8 mouse cellular contexts compared by ENCODE assay signal in genomic region chr4:134292067-134292466, GRCm38 (mm10). TPM values are rescaled to one million over a fixed set of nuclear protein-coding genes. Genes with fewer than 3 reads are reported as not detected.
A peak's percentile ranks its signal among the peaks of the same experiment; 100 is the strongest.
DNase-seq lines count a peak whose midpoint lies in the region; ATAC-seq lines count a peak whose summit lies in the region.

No protein-coding gene starts in this region.

- no peak overlapping the region for H3K4me2 ChIP-seq in midbrain, embryonic 15.5 days

- H3K4me3 ChIP-seq in midbrain, embryonic 10.5 days: no peak overlapping the region
- H3K4me3 ChIP-seq in midbrain, embryonic 15.5 days: no peak overlapping the region
- H3K4me3 ChIP-seq in limb, embryonic 10.5 days: no peak overlapping the region

- H3K36me3 ChIP-seq in midbrain, embryonic 10.5 days: no peaks in the 10 kb centered on the region
- no peaks in the 10 kb centered on the region for H3K36me3 ChIP-seq in midbrain, embryonic 15.5 days (replicated peaks)
- no peaks in the 10 kb centered on the region for H3K36me3 ChIP-seq in limb, embryonic 10.5 days

- intact Hi-C loops in heart, postnatal 14 days (cut with DNase I): loop anchor here (2.0 to 5.0 kb wide), 4 partner anchors 29 to 255 kb away; no protein-coding TSS in a partner anchor

- DNase-seq in midbrain, embryonic 10.5 days (ENCODE audit: low spot score): peak; percentile 81
- peak; percentile 84 for DNase-seq in adrenal gland, postnatal 10 days
- DNase-seq in embryo, embryonic 9.5 days (ENCODE audit: extremely low spot score): peak; percentile 85
- DNase-seq in heart, postnatal 14 days: peak; percentile 82 to 87
- peak; percentile 93 for DNase-seq in limb, embryonic 10.5 days (ENCODE audit: low spot score)
- peak; percentile 67 for DNase-seq in ovary, postnatal 36 days (ENCODE audit: low spot score)
- DNase-seq in thymus, postnatal 14 days: peak; percentile 85

- H3K27me3 ChIP-seq in midbrain, embryonic 10.5 days (ENCODE audit: low read depth, poor library complexity, severe bottlenecking): peaks cover 9% of the 10 kb centered on the region; the same call in 1 of the 2 replicates
- no peaks in the 10 kb centered on the region for H3K27me3 ChIP-seq in midbrain, embryonic 15.5 days (replicated peaks)
- peaks cover 18% of the 10 kb centered on the region for H3K27me3 ChIP-seq in limb, embryonic 10.5 days (ENCODE audit: low read depth, poor library complexity, severe bottlenecking)

- 0 out of 2 replicates have a peak, but pooled peaks cover 4% of the 10 kb centered on the region for H3K9me3 ChIP-seq in midbrain, embryonic 10.5 days (replicated peaks)
- 0 out of 2 replicates have a peak, but pooled peaks cover 3% of the 10 kb centered on the region for H3K9me3 ChIP-seq in midbrain, embryonic 15.5 days
- H3K9me3 ChIP-seq in limb, embryonic 10.5 days (replicated peaks): no peaks in the 10 kb centered on the region

- no peak overlapping the region for H3K27ac ChIP-seq in midbrain, embryonic 10.5 days (replicated peaks)
- no peak overlapping the region for H3K27ac ChIP-seq in midbrain, embryonic 15.5 days
- H3K27ac ChIP-seq in limb, embryonic 10.5 days: no peak overlapping the region

- H3K4me1 ChIP-seq in midbrain, embryonic 10.5 days: peaks cover 17% of the 10 kb centered on the region
- peaks cover 14% of the 10 kb centered on the region for H3K4me1 ChIP-seq in midbrain, embryonic 15.5 days
- peaks cover 23% of the 10 kb centered on the region for H3K4me1 ChIP-seq in limb, embryonic 10.5 days

- H3K9ac ChIP-seq in midbrain, embryonic 15.5 days: no peak overlapping the region

- 22% methylated on average over 7 of the region's 7 CpGs for WGBS in midbrain, embryonic 10.5 days
- 23% methylated on average over 7 of the region's 7 CpGs for WGBS in midbrain, embryonic 15.5 days
- WGBS in limb, embryonic 10.5 days: 27% methylated on average over 7 of the region's 7 CpGs

- ATAC-seq in midbrain, embryonic 15.5 days (replicated peaks): no peak

RNA-seq across cellular contexts. Expression of gene Pdik1l, which starts 4.4 kb away (rescaled TPM):
- polyA plus RNA-seq in midbrain, embryonic 10.5 days (2016; fragmentation: Nextera tagmentation; extraction: Ambion mirVana): 21.6 and 23.8 TPM in 2 replicates
- 42.2 and 44.7 TPM in 2 replicates for polyA plus RNA-seq in midbrain, embryonic 15.5 days (2015; fragmentation: Nextera tagmentation; extraction: Ambion mirVana)
- 10 to 100 TPM; 15.8 to 21.3 TPM for total RNA-seq in adrenal gland, postnatal 10 days (2021)
- total RNA-seq in heart, postnatal 14 days (2021): 1 to 10 TPM; 6.6 to 8.6 TPM
- 13.9 and 19.6 TPM in 2 replicates for polyA plus RNA-seq in limb, embryonic 10.5 days (2016; fragmentation: Nextera tagmentation; extraction: Ambion mirVana)

RNA-seq across cellular contexts. Expression of gene Trim63, which starts 22.9 kb away (rescaled TPM):
- 0.36 and 0.87 TPM in 2 replicates for polyA plus RNA-seq in midbrain, embryonic 10.5 days (2016; fragmentation: Nextera tagmentation; extraction: Ambion mirVana)
- polyA plus RNA-seq in midbrain, embryonic 15.5 days (2015; fragmentation: Nextera tagmentation; extraction: Ambion mirVana): 0.40 and 0.91 TPM in 2 replicates
- total RNA-seq in adrenal gland, postnatal 10 days (2021): 1 to 10 TPM; 3.2 to 8.2 TPM
- 100 to 1,000 TPM; 193 to 217 TPM for total RNA-seq in heart, postnatal 14 days (2021)
- 0.30 and 0.95 TPM in 2 replicates for polyA plus RNA-seq in limb, embryonic 10.5 days (2016; fragmentation: Nextera tagmentation; extraction: Ambion mirVana)

RNA-seq across cellular contexts. Expression of gene Grrp1, which starts 38.2 kb away (rescaled TPM):
- 5.7 and 9.5 TPM in 2 replicates for polyA plus RNA-seq in midbrain, embryonic 10.5 days (2016; fragmentation: Nextera tagmentation; extraction: Ambion mirVana)
- polyA plus RNA-seq in midbrain, embryonic 15.5 days (2015; fragmentation: Nextera tagmentation; extraction: Ambion mirVana): 13.6 and 14.4 TPM in 2 replicates
- 10 to 100 TPM; 12.3 to 21.7 TPM for total RNA-seq in adrenal gland, postnatal 10 days (2021)
- 10 to 100 TPM in 1 of 2 experiments, 1 to 10 TPM in 1; 8.6 to 13.8 TPM for total RNA-seq in heart, postnatal 14 days (2021)
- polyA plus RNA-seq in limb, embryonic 10.5 days (2016; fragmentation: Nextera tagmentation; extraction: Ambion mirVana): 9.2 and 10.9 TPM in 2 replicates

RNA-seq across cellular contexts. Expression of gene Gm30191, which starts 45.3 kb away (rescaled TPM):
- 0.20 TPM in 1 of 2 replicates, not detected in the other for polyA plus RNA-seq in midbrain, embryonic 10.5 days (2016; fragmentation: Nextera tagmentation; extraction: Ambion mirVana)
- not detected in 2 replicates for polyA plus RNA-seq in midbrain, embryonic 15.5 days (2015; fragmentation: Nextera tagmentation; extraction: Ambion mirVana)
- total RNA-seq in adrenal gland, postnatal 10 days (2021): not detected
- not detected for total RNA-seq in heart, postnatal 14 days (2021)
- not detected in 2 replicates for polyA plus RNA-seq in limb, embryonic 10.5 days (2016; fragmentation: Nextera tagmentation; extraction: Ambion mirVana)

RNA-seq across cellular contexts. Expression of gene Zfp593, which starts 46.7 kb away (rescaled TPM):
- 19.4 and 22.9 TPM in 2 replicates for polyA plus RNA-seq in midbrain, embryonic 10.5 days (2016; fragmentation: Nextera tagmentation; extraction: Ambion mirVana)
- polyA plus RNA-seq in midbrain, embryonic 15.5 days (2015; fragmentation: Nextera tagmentation; extraction: Ambion mirVana): 13.0 and 15.3 TPM in 2 replicates
- 10 to 100 TPM in 1 of 2 experiments, 1 to 10 TPM in 1; 7.9 to 10.1 TPM for total RNA-seq in adrenal gland, postnatal 10 days (2021)
- 1 to 10 TPM; 2.4 to 3.3 TPM for total RNA-seq in heart, postnatal 14 days (2021)
- 19.0 and 23.5 TPM in 2 replicates for polyA plus RNA-seq in limb, embryonic 10.5 days (2016; fragmentation: Nextera tagmentation; extraction: Ambion mirVana)
